Mouse (Mus musculus): ENCODE data around the gene Mbtps1. TPM values are rescaled to one million over a fixed set of nuclear protein-coding genes. Genes with fewer than 3 reads are reported as not detected.

Gene Mbtps1
- total and polyA plus RNA-seq, 3 experiments, result 32.6 to 36.6 (median 35.4) TPM

GRCm38 (mm10) chr8:119547019-119547691, 11.4 kb downstream of the Mbtps1 start:
- intact Hi-C loops (cut with DNase I), result no loop called here

GRCm38 (mm10) chr8:119545791-119546190, 12.7 kb downstream of the Mbtps1 start:
- H3K79me2 ChIP-seq (replicated peaks; ENCODE audit: control insufficient read depth, insufficient read depth, low read length), result peaks cover 7% of the 10 kb centered on the region; the same call in 1 of the 2 replicates
- no peak for DNase-seq
- no peaks in the 10 kb centered on the region for H3K27me3 ChIP-seq (ENCODE audit: control insufficient read depth, insufficient read depth, low read length)
- TF ChIP-seq POLR2A (IDR thresholded peaks at IDR 0.05; ENCODE audit: insufficient read depth, low read depth, low read length) (no peak), CTCF (IDR thresholded peaks at IDR 0.05) (no peak), EP300 (IDR thresholded peaks at IDR 0.05; ENCODE audit: insufficient read depth, low read depth, low read length) (no peak)
- H3K4me3 ChIP-seq, result no peak overlapping the region
- intact Hi-C loops (cut with DNase I), result no loop called here
- no peak overlapping the region for H3K27ac ChIP-seq
- no peak overlapping the region for H3K9ac ChIP-seq (ENCODE audit: low read depth, low read length)
- no peaks in the 10 kb centered on the region for H3K4me1 ChIP-seq (ENCODE audit: control insufficient read depth, insufficient read depth, low read length)
- H3K36me3 ChIP-seq (ENCODE audit: control insufficient read depth, insufficient read depth, low read length), result peaks cover 4% of the 10 kb centered on the region
- 93% methylated on average over 6 of the region's 6 CpGs for whole genome bisulfite sequencing

More at GRCm38 (mm10) chr8:119547019-119547691, 11.4 kb downstream of the Mbtps1 start:
- H3K27ac ChIP-seq, result no peak overlapping the region
- DNase-seq, result peak in 1 of 2 experiments; percentile 22
- TF ChIP-seq CTCF (IDR thresholded peaks at IDR 0.05) (no peak), EP300 (IDR thresholded peaks at IDR 0.05; ENCODE audit: insufficient read depth, low read depth, low read length) (no peak), POLR2A (IDR thresholded peaks at IDR 0.05; ENCODE audit: insufficient read depth, low read depth, low read length) (no peak)
- peaks cover 4% of the 10 kb centered on the region for H3K36me3 ChIP-seq (ENCODE audit: control insufficient read depth, insufficient read depth, low read length)
- peaks cover 7% of the 10 kb centered on the region; the same call in 1 of the 2 replicates for H3K79me2 ChIP-seq (replicated peaks; ENCODE audit: control insufficient read depth, insufficient read depth, low read length)
- H3K4me3 ChIP-seq, result no peak overlapping the region
- peaks cover 1% of the 10 kb centered on the region; the same call in 1 of the 2 replicates for H3K4me1 ChIP-seq (ENCODE audit: control insufficient read depth, insufficient read depth, low read length)
- H3K9ac ChIP-seq (ENCODE audit: low read depth, low read length), result no peak overlapping the region
- no peaks in the 10 kb centered on the region for H3K27me3 ChIP-seq (ENCODE audit: control insufficient read depth, insufficient read depth, low read length)
- 63% methylated on average over 18 of the region's 18 CpGs for WGBS

- no peak for DNase-seq
- intact Hi-C loops (cut with DNase I), result no loop called here
- H3K79me2 ChIP-seq (replicated peaks; ENCODE audit: control insufficient read depth, insufficient read depth, low read length), result peaks cover 7% of the 10 kb centered on the region; the same call in 1 of the 2 replicates
- 72% methylated on average over 6 of the region's 6 CpGs for WGBS
- H3K27ac ChIP-seq, result no peak overlapping the region
- H3K4me1 ChIP-seq (ENCODE audit: control insufficient read depth, insufficient read depth, low read length), result no peaks in the 10 kb centered on the region
- no peak overlapping the region for H3K9ac ChIP-seq (ENCODE audit: low read depth, low read length)
- TF ChIP-seq EP300 (IDR thresholded peaks at IDR 0.05; ENCODE audit: insufficient read depth, low read depth, low read length), result no peak
- no peak for TF ChIP-seq POLR2A (IDR thresholded peaks at IDR 0.05; ENCODE audit: insufficient read depth, low read depth, low read length)
- no peak for TF ChIP-seq CTCF (IDR thresholded peaks at IDR 0.05)
- H3K36me3 ChIP-seq (ENCODE audit: control insufficient read depth, insufficient read depth, low read length), result peaks cover 4% of the 10 kb centered on the region
- no peaks in the 10 kb centered on the region for H3K27me3 ChIP-seq (ENCODE audit: control insufficient read depth, insufficient read depth, low read length)
- H3K4me3 ChIP-seq, result no peak overlapping the region
Measured at GRCm38 (mm10) chr8:119545180-119545579, 13.4 kb downstream of the Mbtps1 start.

GRCm38 (mm10) chr8:119544606-119545005, 13.9 kb downstream of the Mbtps1 start:
- intact Hi-C loops (cut with DNase I), result no loop called here
- no peak for DNase-seq
- 84% methylated on average over 3 of the region's 3 CpGs for WGBS
- H3K27me3 ChIP-seq (ENCODE audit: control insufficient read depth, insufficient read depth, low read length), result no peaks in the 10 kb centered on the region
- peaks cover 4% of the 10 kb centered on the region; the same call in 1 of the 2 replicates for H3K79me2 ChIP-seq (replicated peaks; ENCODE audit: control insufficient read depth, insufficient read depth, low read length)
- no peaks in the 10 kb centered on the region for H3K4me1 ChIP-seq (ENCODE audit: control insufficient read depth, insufficient read depth, low read length)
- no peak overlapping the region for H3K27ac ChIP-seq
- no peak overlapping the region for H3K9ac ChIP-seq (ENCODE audit: low read depth, low read length)
- TF ChIP-seq EP300 (IDR thresholded peaks at IDR 0.05; ENCODE audit: insufficient read depth, low read depth, low read length) (no peak), POLR2A (IDR thresholded peaks at IDR 0.05; ENCODE audit: insufficient read depth, low read depth, low read length) (no peak), CTCF (IDR thresholded peaks at IDR 0.05) (no peak)
- H3K4me3 ChIP-seq, result no peak overlapping the region
- peaks cover 4% of the 10 kb centered on the region for H3K36me3 ChIP-seq (ENCODE audit: control insufficient read depth, insufficient read depth, low read length)

GRCm38 (mm10) chr8:119531973-119532372, 26.6 kb downstream of the Mbtps1 start:
- Histone ChIP-seq H3K27me3 (ENCODE audit: control insufficient read depth, insufficient read depth, low read length) (no peaks in the 10 kb centered on the region), H3K9ac (ENCODE audit: low read depth, low read length) (no peak overlapping the region), H3K4me1 (ENCODE audit: control insufficient read depth, insufficient read depth, low read length) (no peaks in the 10 kb centered on the region), H3K36me3 (ENCODE audit: control insufficient read depth, insufficient read depth, low read length) (no peaks in the 10 kb centered on the region), H3K4me3 (no peak overlapping the region), H3K79me2 (replicated peaks; ENCODE audit: control insufficient read depth, insufficient read depth, low read length) (no peaks in the 10 kb centered on the region), H3K27ac (no peak overlapping the region)
- no peak for DNase-seq
- 47% methylated on average over 9 of the region's 9 CpGs for WGBS
- intact Hi-C loops (cut with DNase I), result no loop called here
- TF ChIP-seq CTCF (IDR thresholded peaks at IDR 0.05) (no peak), POLR2A (IDR thresholded peaks at IDR 0.05; ENCODE audit: insufficient read depth, low read depth, low read length) (no peak), EP300 (IDR thresholded peaks at IDR 0.05; ENCODE audit: insufficient read depth, low read depth, low read length) (no peak)

DNA sequence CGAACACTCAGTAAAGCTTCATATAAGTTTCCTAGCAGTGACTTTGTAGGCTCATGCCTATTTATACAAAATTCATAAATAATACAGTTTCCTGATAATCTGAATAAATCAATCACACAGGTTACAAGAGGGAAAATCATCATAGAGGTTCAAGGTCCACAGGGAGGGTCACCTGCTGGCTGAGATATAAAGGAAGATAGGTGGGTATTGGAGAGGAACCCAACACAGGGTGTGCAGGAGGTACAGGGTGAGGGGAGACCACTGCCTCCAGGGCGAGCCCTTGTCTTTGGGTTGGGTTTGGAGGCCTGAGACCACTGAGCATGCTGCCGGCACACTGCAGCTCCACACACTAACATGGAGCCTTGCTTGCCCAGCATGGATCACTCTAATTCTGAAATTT, 27.1 kb downstream of the Mbtps1 start:
- H3K4me1 ChIP-seq (ENCODE audit: control insufficient read depth, insufficient read depth, low read length), result no peaks in the 10 kb centered on the region
- WGBS, result 93% methylated on average over 3 of the region's 3 CpGs
- H3K79me2 ChIP-seq (replicated peaks; ENCODE audit: control insufficient read depth, insufficient read depth, low read length), result no peaks in the 10 kb centered on the region
- H3K36me3 ChIP-seq (ENCODE audit: control insufficient read depth, insufficient read depth, low read length), result no peaks in the 10 kb centered on the region
- no peak overlapping the region for H3K9ac ChIP-seq (ENCODE audit: low read depth, low read length)
- intact Hi-C loops (cut with DNase I), result no loop called here
- H3K27me3 ChIP-seq (ENCODE audit: control insufficient read depth, insufficient read depth, low read length), result no peaks in the 10 kb centered on the region
- TF ChIP-seq CTCF (IDR thresholded peaks at IDR 0.05) (no peak), EP300 (IDR thresholded peaks at IDR 0.05; ENCODE audit: insufficient read depth, low read depth, low read length) (no peak), POLR2A (IDR thresholded peaks at IDR 0.05; ENCODE audit: insufficient read depth, low read depth, low read length) (no peak)
- H3K4me3 ChIP-seq, result no peak overlapping the region
- H3K27ac ChIP-seq, result no peak overlapping the region
- DNase-seq, result no peak

All from heart, adult 2 months (tissue).